Mouse (Mus musculus): ENCODE results near the gene Ddost. TPM values are rescaled to one million over a fixed set of nuclear protein-coding genes. Genes with fewer than 3 reads are reported as not detected.

Ddost gene
- polyA plus RNA-seq (2014; fragmentation: Nextera tagmentation; extraction: Ambion mirVana) = 258 and 272 TPM in 2 replicates

DNA sequence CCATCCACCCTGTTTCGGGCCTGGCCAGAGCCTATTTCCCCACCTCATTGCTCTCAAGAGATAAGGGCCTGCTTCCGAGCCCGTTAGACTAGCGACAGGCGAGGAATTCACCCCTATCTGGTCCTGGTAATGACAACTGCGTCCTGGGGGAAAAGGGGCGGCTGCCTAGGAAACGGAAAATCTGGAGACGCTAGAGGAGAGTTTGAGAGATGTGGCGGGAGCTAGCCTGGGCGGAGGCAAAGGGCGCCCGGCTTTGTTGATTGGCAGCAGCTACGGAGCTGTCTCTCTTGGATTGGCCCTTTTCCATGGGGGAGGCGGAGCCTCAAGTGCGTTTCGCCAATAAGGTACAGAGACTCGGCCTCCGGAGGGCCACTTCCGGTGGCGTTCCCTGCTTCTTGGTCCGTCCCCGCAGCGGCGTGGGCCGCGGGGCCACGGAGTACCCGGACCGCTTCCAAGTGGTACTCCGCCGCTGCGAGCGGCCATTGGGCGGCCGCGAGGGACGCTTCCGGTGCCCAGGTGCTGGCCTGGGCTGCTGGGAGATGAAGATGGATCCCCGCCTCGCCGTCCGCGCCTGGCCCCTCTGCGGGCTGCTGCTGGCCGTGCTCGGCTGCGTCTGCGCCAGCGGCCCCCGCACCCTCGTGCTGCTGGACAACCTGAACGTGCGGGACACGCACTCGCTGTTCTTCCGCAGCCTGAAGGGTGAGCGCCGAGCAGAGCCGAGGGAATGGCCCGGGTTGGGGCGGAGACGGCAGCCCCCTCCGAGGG, at the start of gene Ddost:
TSS of gene Ddost (plus strand) at position 391 of the 765 bp plus-strand sequence.
- DNase-seq (ENCODE audit: low spot score) (peak; percentile 97), ATAC-seq (ENCODE audit: insufficient number of reproducible peaks, low FRiP score, low TSS enrichment, low read depth) (peak; percentile 98)
- Histone ChIP-seq H3K9me3 (ENCODE audit: control insufficient read depth, low read length) (no peaks in the 10 kb centered on the region), H3K27ac (replicated peaks; ENCODE audit: low read depth, low read length) (peak within 1 kb of the TSS; percentile 65; the same call in 1 of the 2 replicates), H3K36me3 (ENCODE audit: control insufficient read depth, insufficient read depth, low read length) (peaks cover 6% of the 10 kb centered on the region), H3K4me3 (ENCODE audit: low read depth, low read length) (peak within 1 kb of the TSS; percentile 86), H3K4me2 (ENCODE audit: low read depth, severe bottlenecking) (peak within 1 kb of the TSS; percentile 77), H3K9ac (ENCODE audit: low read length) (peak within 1 kb of the TSS; percentile 86), H3K27me3 (ENCODE audit: control insufficient read depth, insufficient read depth, low read length) (no peaks in the 10 kb centered on the region), H3K4me1 (ENCODE audit: control insufficient read depth, insufficient read depth, low read length) (peaks cover 10% of the 10 kb centered on the region)
- under 1% methylated on average over 64 of the region's 64 CpGs for WGBS

DNA sequence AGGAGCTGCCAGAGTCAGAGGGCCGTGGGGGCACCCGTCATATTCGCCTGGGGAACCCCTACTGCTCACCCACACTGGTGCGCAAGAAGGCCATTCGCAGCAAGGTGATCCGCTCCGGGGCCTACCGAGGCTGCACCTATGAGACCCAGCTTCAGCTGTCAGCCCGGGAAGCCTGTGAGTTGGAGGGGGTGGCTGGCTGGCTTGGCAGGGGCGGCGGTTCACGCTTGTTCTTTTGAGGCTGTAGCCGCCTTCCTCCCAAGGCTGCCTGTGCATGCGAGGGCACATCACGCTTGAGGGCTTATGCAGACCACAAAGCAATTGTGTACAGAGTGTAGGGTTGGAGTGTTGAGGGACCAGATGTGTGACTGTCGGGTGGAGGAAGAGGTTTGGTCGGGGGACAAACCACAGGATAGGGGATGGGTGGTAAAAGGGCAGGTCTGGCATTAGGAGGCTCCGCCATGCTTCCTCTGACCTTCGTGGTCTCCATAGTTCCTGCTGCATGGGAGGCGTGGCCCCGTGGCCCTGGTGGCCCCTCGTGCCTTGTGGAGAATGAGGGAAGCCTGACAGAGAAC, 47.3 kb upstream of the Ddost start:
- peaks cover 13% of the 10 kb centered on the region for H3K27me3 ChIP-seq (ENCODE audit: control insufficient read depth, insufficient read depth, low read length)
- H3K27ac ChIP-seq (replicated peaks; ENCODE audit: low read depth, low read length) = no peak overlapping the region
- no peaks in the 10 kb centered on the region for H3K9me3 ChIP-seq (ENCODE audit: control insufficient read depth, low read length)
- WGBS = 86% methylated on average over 22 of the region's 22 CpGs
- ATAC-seq (ENCODE audit: insufficient number of reproducible peaks, low FRiP score, low TSS enrichment, low read depth) (no peak), DNase-seq (ENCODE audit: low spot score) (no peak)
- peaks cover 10% of the 10 kb centered on the region for H3K4me1 ChIP-seq (ENCODE audit: control insufficient read depth, insufficient read depth, low read length)
- H3K36me3 ChIP-seq (ENCODE audit: control insufficient read depth, insufficient read depth, low read length) = no peaks in the 10 kb centered on the region
- no peak overlapping the region for H3K4me2 ChIP-seq (ENCODE audit: low read depth, severe bottlenecking)
- H3K9ac ChIP-seq (ENCODE audit: low read length) = no peak overlapping the region
- no peak overlapping the region for H3K4me3 ChIP-seq (ENCODE audit: low read depth, low read length)

DNA sequence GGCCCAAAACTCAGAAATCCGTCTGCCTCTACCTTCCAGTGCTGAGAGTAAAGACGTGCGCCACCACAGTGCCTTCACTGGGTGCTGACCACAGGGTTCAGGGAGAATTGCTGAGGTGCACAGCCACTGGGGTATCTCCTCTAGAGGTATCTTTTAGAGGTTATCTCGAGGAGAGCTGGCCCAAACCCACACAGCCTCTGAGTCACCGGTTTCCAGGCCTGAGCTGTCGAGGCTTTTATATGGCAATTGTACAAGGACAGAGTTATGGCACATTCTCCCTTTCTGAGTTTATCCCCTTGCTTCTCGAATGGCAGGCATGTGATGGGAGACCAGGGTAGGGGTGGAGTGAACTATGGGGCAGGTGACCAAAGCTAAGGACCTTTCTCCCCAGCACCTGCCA, 45.9 kb upstream of the Ddost start:
- H3K9ac ChIP-seq (ENCODE audit: low read length) = no peak overlapping the region
- H3K4me3 ChIP-seq (ENCODE audit: low read depth, low read length) = no peak overlapping the region
- no peaks in the 10 kb centered on the region for H3K9me3 ChIP-seq (ENCODE audit: control insufficient read depth, low read length)
- ATAC-seq (ENCODE audit: insufficient number of reproducible peaks, low FRiP score, low TSS enrichment, low read depth) = no peak
- peaks cover 19% of the 10 kb centered on the region; the same call in 1 of the 2 replicates for H3K27me3 ChIP-seq (ENCODE audit: control insufficient read depth, insufficient read depth, low read length)
- no peaks in the 10 kb centered on the region for H3K36me3 ChIP-seq (ENCODE audit: control insufficient read depth, insufficient read depth, low read length)
- H3K4me2 ChIP-seq (ENCODE audit: low read depth, severe bottlenecking) = no peak overlapping the region
- no peak for DNase-seq (ENCODE audit: low spot score)
- 82% methylated on average over 7 of the region's 7 CpGs for WGBS
- no peaks in the 10 kb centered on the region for H3K4me1 ChIP-seq (ENCODE audit: control insufficient read depth, insufficient read depth, low read length)
- H3K27ac ChIP-seq (replicated peaks; ENCODE audit: low read depth, low read length) = no peak overlapping the region

DNA sequence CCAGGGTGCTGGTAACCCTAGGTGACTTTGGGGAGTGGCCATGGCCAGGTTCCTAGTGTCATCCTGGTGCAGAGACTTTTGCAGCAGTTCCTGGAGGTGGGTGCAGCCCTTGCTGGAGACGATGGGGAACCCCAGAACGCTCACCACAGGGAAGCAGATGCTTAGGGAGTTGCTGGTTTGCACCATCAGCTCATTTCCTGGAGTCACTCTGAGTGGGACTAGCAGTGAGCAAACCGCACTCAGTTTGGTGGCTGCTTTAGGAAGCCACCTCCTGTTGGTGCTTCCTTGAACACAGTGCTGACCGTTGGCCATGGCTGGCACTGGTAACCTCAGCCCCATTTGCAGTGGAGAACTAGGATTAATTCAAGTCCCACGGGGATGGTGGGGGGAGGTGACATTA, 45.0 kb upstream of the Ddost start:
- Histone ChIP-seq H3K4me1 (ENCODE audit: control insufficient read depth, insufficient read depth, low read length) (no peaks in the 10 kb centered on the region), H3K36me3 (ENCODE audit: control insufficient read depth, insufficient read depth, low read length) (no peaks in the 10 kb centered on the region), H3K27ac (replicated peaks; ENCODE audit: low read depth, low read length) (no peak overlapping the region), H3K27me3 (ENCODE audit: control insufficient read depth, insufficient read depth, low read length) (peaks cover 18% of the 10 kb centered on the region; the same call in 1 of the 2 replicates), H3K4me3 (ENCODE audit: low read depth, low read length) (no peak overlapping the region), H3K9me3 (ENCODE audit: control insufficient read depth, low read length) (no peaks in the 10 kb centered on the region), H3K4me2 (ENCODE audit: low read depth, severe bottlenecking) (no peak overlapping the region), H3K9ac (ENCODE audit: low read length) (no peak overlapping the region)
- ATAC-seq (ENCODE audit: insufficient number of reproducible peaks, low FRiP score, low TSS enrichment, low read depth) (no peak), DNase-seq (ENCODE audit: low spot score) (no peak)
- WGBS = 82% methylated on average over 5 of the region's 5 CpGs

DNA sequence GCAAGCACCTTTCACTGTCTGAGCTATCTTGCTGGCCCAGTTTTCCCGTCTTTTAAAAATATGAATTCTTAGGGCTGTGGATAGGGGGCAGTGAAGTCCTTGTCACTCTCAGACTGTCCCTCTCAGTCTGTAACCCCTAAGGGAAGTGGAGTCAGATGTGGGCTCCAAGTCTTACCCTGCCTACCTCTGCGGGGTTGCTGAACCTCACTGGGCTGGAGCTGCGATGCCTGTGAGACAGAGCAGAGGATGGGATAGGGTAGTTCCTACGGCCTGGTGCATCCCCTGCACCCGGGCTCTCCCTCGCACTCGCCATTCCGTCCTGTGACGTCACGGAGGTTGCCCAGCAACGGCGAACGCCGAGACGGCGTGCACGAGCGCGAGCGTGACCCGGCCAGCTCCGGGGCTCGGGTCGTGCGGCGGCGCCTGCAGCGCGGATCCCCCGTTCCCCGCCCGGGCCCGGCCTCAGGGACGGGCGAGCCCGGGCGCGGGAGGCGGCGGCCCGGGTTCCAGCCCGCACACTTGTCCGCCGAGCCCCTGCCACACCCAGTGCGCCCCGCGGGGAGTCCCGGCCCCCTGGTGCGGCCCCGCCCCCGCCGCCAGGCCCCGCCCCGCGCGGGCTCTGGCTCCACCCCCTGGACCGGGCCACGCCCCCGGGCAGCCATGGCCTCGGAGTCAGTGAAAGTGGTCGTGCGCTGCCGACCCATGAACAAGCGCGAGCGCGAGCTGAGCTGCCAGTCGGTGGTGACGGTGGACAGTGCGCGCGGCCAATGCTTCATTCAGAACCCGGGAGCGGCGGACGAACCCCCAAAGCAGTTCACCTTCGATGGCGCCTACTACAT, 42.5 kb upstream of the Ddost start:
- Histone ChIP-seq H3K4me2 (ENCODE audit: low read depth, severe bottlenecking) (peak overlapping the region; percentile 69), H3K9me3 (ENCODE audit: control insufficient read depth, low read length) (no peaks in the 10 kb centered on the region), H3K27me3 (ENCODE audit: control insufficient read depth, insufficient read depth, low read length) (peaks cover 9% of the 10 kb centered on the region; the same call in 1 of the 2 replicates), H3K4me1 (ENCODE audit: control insufficient read depth, insufficient read depth, low read length) (no peaks in the 10 kb centered on the region), H3K27ac (replicated peaks; ENCODE audit: low read depth, low read length) (no peak overlapping the region), H3K36me3 (ENCODE audit: control insufficient read depth, insufficient read depth, low read length) (no peaks in the 10 kb centered on the region), H3K4me3 (ENCODE audit: low read depth, low read length) (peak overlapping the region; percentile 47), H3K9ac (ENCODE audit: low read length) (peak overlapping the region; percentile 9; the same call in 1 of the 2 replicates)
- WGBS = under 1% methylated on average over 68 of the region's 78 CpGs
- DNase-seq (ENCODE audit: low spot score) = peak; percentile 94
- ATAC-seq (ENCODE audit: insufficient number of reproducible peaks, low FRiP score, low TSS enrichment, low read depth) = peak; percentile 92

DNA sequence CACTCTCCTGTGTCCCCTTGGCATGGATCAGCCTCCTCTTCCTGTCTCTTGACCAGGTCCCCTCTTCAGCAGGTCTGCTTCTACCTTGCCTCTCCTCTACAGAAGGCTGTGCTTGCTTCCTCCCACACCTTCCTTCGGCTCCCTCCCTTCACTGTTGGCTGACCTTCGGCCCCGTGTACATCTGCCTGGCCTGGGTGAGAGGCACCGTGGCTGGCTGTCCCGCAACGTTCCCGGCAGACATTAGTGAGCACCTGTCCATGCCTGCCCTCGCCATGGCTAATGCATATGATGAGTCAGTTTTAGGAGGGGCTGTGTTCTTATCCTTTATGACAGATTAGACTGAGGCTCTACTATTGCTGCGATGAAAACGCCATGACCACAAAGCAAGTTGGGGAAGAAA, 36.7 kb upstream of the Ddost start:
- ATAC-seq (ENCODE audit: insufficient number of reproducible peaks, low FRiP score, low TSS enrichment, low read depth) (no peak), DNase-seq (ENCODE audit: low spot score) (no peak)
- H3K27ac ChIP-seq (replicated peaks; ENCODE audit: low read depth, low read length) = no peak overlapping the region
- no peaks in the 10 kb centered on the region for H3K36me3 ChIP-seq (ENCODE audit: control insufficient read depth, insufficient read depth, low read length)
- H3K9me3 ChIP-seq (ENCODE audit: control insufficient read depth, low read length) = no peaks in the 10 kb centered on the region
- H3K27me3 ChIP-seq (ENCODE audit: control insufficient read depth, insufficient read depth, low read length) = peaks cover 7% of the 10 kb centered on the region; the same call in 1 of the 2 replicates
- WGBS = 91% methylated on average over 10 of the region's 10 CpGs
- no peak overlapping the region for H3K9ac ChIP-seq (ENCODE audit: low read length)
- no peaks in the 10 kb centered on the region for H3K4me1 ChIP-seq (ENCODE audit: control insufficient read depth, insufficient read depth, low read length)
- no peak overlapping the region for H3K4me3 ChIP-seq (ENCODE audit: low read depth, low read length)
- no peak overlapping the region for H3K4me2 ChIP-seq (ENCODE audit: low read depth, severe bottlenecking)

DNA sequence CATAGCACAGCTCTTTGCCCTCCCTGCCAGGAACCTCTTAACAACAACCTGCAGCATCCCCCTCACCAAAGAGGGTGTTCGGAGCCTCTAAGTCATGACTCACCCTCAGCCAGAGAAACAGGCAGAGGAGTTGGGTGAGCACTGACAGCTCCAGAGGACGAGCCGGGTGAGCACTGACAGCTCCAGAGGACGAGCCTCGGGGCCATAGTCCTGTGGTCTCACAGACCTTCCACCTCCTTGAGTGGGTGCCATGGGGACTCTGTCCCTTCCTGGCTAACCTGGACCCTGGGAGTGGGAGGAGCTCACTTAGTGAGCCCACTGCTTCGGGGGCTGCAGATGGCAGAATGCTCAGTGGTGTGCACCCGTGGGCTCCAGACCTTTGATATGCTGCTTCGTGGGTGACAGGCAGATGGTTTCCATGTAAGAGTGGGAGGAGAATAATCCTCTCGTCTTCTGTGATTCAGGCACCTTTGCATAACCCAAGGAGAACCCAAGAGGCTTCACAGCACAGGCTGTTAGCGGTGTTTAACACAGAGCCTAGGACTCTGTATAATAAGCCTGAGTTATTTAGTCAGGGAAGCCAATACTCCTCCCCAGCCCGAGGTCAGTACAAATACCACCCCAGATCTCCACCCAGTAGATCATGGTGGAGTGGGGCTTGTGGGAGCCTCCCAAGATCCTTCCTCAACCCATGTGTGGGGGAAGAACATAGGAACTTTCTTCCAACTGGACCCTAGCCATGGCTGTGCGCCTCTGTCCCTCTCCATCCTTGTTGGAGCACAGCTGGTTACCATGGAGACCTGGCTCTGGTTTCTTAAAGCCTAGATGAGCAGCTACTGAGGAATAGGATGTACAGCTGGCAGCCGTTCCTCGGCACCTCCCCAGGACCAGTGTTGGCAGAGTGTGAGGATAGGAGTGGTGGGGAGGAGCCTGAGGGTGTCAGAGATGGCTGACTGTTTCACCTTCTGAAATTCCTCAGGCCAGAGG, 32.2 kb upstream of the Ddost start:
- Histone ChIP-seq H3K36me3 (ENCODE audit: control insufficient read depth, insufficient read depth, low read length) (no peaks in the 10 kb centered on the region), H3K4me3 (ENCODE audit: low read depth, low read length) (no peak overlapping the region), H3K27me3 (ENCODE audit: control insufficient read depth, insufficient read depth, low read length) (no peaks in the 10 kb centered on the region), H3K4me1 (ENCODE audit: control insufficient read depth, insufficient read depth, low read length) (no peaks in the 10 kb centered on the region), H3K9ac (ENCODE audit: low read length) (no peak overlapping the region), H3K4me2 (ENCODE audit: low read depth, severe bottlenecking) (no peak overlapping the region), H3K9me3 (ENCODE audit: control insufficient read depth, low read length) (no peaks in the 10 kb centered on the region), H3K27ac (replicated peaks; ENCODE audit: low read depth, low read length) (no peak overlapping the region)
- DNase-seq (ENCODE audit: low spot score) = no peak
- WGBS = 75% methylated on average over 14 of the region's 14 CpGs
- no peak for ATAC-seq (ENCODE audit: insufficient number of reproducible peaks, low FRiP score, low TSS enrichment, low read depth)
